Mouse (Mus musculus) heart, postnatal 0 days (tissue): ENCODE results near the gene Spta1.

ENCODE experiments used
- CTCF ChIP-seq: IDR thresholded peaks from 2 replicates; pipeline ENCODE4 v1.5.1; 2016; ENCODE audit warnings: antibody characterized with exemption, control low read depth, low read depth
- EP300 ChIP-seq: IDR thresholded peaks from 2 replicates; pipeline ENCODE4 v1.6.1; 2016; ENCODE audit warnings: antibody characterized with exemption, low read depth

DNA sequence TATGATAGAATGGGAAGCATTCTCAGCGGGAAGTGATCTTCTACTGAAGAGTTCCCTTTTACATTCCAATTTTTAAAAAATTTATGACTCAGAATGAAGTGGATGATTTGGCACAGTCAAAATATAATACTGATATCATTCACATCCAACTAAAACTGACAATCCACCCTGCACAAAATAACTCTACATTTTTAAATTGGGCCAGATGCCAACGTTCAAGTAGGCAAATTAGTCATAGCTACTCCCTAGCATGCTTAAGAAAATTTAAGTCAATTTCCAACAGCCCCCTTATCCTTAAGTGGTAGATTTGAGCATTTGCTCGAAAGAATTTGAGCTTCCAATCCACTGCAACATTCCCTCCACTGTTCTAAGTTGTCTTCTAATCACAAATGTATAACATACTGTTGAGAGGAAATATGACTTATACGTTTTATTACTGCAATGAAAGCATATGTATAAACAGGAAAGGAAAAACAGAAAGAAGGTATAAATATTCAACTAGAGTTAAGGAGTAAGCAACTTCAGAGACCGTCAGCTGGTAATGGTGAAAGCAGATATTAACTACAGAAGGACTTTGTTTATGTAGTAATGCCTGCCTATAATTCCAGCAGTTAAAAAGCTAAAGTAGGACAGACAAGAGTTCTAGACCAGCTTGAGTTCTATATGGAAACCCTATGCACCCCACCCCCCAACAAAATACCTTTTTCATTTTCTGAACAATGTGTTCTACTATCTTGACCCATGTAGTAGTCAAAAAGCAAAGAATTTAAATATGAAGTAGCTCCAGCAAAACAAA lies 1.7 kb upstream of the Spta1 start:
- TF ChIP-seq CTCF (no peak), EP300 (no peak)
